Mouse (Mus musculus) layer of hippocampus, adult 11-12 months (tissue): ENCODE data around the gene Rac1.
"Not testable (repeated sequence)": the region's sequence is repeated elsewhere in the genome, so short reads cannot be mapped to it uniquely, and the experiment has no call there.

Experiments used
- DNase-seq: peaks from one replicate; pipeline ENCODE4 v3.0.0; 2022; ENCODE audit warnings: low spot score

The Rac1 gene

GRCm38 (mm10) chr5:143525454-143526225 is 2.2 kb downstream of the Rac1 start:
- DNase-seq, result no peak

- DNase-seq, result no peak
Observed at GRCm38 (mm10) chr5:143522882-143523281, 5.0 kb downstream of the Rac1 start.

GRCm38 (mm10) chr5:143520415-143520814 is 7.4 kb downstream of the Rac1 start:
- DNase-seq, result no peak

- no peak for DNase-seq
Observed at GRCm38 (mm10) chr5:143518045-143518591, 9.7 kb downstream of the Rac1 start.

- no peak for DNase-seq
Observed at GRCm38 (mm10) chr5:143517436-143517835, 10.4 kb downstream of the Rac1 start.

GRCm38 (mm10) chr5:143517005-143517404 is 10.8 kb downstream of the Rac1 start:
- DNase-seq, result no peak

- no peak for DNase-seq
Observed at GRCm38 (mm10) chr5:143514878-143515277, 13.0 kb downstream of the Rac1 start.

- no peak for DNase-seq
Observed at GRCm38 (mm10) chr5:143512305-143512704, 15.5 kb downstream of the Rac1 start.

GRCm38 (mm10) chr5:143511577-143511976 is 16.3 kb downstream of the Rac1 start:
- no peak for DNase-seq

GRCm38 (mm10) chr5:143509737-143510136 is 18.1 kb downstream of the Rac1 start:
- no peak for DNase-seq

- no peak for DNase-seq
Observed at GRCm38 (mm10) chr5:143509294-143509693, 18.5 kb downstream of the Rac1 start.

GRCm38 (mm10) chr5:143505545-143505944 is 22.3 kb downstream of the Rac1 start:
- no peak for DNase-seq

- DNase-seq, result no peak
Observed at GRCm38 (mm10) chr5:143505056-143505455, 22.8 kb downstream of the Rac1 start.

- no peak for DNase-seq
Observed at GRCm38 (mm10) chr5:143504453-143504852, 23.4 kb downstream of the Rac1 start.

- DNase-seq, result no peak
Observed at GRCm38 (mm10) chr5:143503740-143504139, 24.1 kb downstream of the Rac1 start.

GRCm38 (mm10) chr5:143502899-143503557 is 24.8 kb downstream of the Rac1 start:
- DNase-seq, result no peak

- DNase-seq, result no peak
Observed at GRCm38 (mm10) chr5:143501649-143502048, 26.2 kb downstream of the Rac1 start.

- DNase-seq, result no peak
Observed at GRCm38 (mm10) chr5:143501140-143501539, 26.7 kb downstream of the Rac1 start.

- DNase-seq, result not testable (repeated sequence)
Observed at GRCm38 (mm10) chr5:143500711-143501110, 27.1 kb downstream of the Rac1 start.

- no peak for DNase-seq
Observed at GRCm38 (mm10) chr5:143499686-143500085, 28.1 kb downstream of the Rac1 start.

- DNase-seq, result no peak
Observed at GRCm38 (mm10) chr5:143499197-143499596, 28.6 kb downstream of the Rac1 start.

GRCm38 (mm10) chr5:143497451-143497850 is 30.4 kb downstream of the Rac1 start:
- DNase-seq, result no peak

- DNase-seq, result no peak
Observed at GRCm38 (mm10) chr5:143495708-143496107, 32.1 kb downstream of the Rac1 start.
